Mouse (Mus musculus): ENCODE data around the gene Stk39. TPM values are rescaled to one million over a fixed set of nuclear protein-coding genes. Genes with fewer than 3 reads are reported as not detected.

Stk39 gene
- total RNA-seq, 2 experiments from 2014 or later, result 95.6 to 106 TPM

DNA sequence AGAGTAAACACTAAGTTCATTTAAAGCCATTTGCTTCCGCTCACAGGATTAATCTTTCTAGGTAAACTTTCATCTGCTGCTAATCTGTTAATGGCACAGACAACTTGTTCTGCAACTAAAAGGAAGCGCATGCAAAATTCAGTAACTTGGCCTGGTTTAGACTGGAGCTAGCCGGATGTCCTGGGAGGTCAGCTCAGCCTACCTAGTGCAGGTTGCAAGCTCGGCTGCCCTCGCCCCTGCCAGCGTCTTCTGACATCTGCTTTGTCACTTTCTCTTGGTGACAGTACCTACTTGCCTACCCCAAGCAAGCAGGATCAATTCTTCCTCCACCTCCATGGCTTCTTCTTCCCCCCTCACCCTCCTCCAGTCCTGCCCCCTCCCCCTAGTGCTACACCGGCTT lies 106.6 kb downstream of the Stk39 start:
- intact Hi-C loops (cut with DNase I), result no loop called here
- no peak for DNase-seq

DNA sequence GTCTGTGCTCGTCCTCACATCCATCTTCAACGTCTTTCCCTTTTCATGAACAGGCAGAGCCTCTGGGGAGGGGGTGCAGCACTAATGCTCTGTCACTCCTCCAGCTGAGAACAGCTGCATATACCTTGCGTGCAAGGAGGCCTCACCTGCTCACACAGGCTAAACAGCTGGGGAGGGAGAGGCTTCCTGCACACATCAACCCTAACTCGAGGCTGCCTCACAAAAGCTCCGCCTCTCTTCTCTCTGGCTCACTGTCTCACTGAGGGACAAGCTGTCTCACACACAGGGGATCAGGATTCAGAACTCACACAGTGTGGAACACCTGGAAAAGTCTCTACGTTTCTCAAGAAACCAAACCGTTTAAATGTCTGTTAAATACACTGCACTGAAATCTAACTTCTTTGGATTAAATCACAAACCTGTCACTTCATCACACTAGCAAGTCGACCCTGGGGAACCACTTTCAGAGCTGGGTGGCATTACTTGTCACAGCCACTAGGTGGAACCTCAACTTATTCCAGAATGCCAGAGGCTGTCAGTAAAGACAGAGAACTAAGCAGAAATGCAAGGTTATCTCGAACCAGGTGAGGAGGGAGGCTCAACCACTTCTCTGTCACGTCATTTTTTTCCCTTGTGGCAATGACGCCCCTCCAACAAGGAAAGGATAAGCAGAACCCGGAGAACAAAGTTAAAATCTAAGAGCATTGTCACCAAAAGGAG lies 107.7 kb downstream of the Stk39 start:
- intact Hi-C loops (cut with DNase I), result loop anchor here (5.0 kb wide), 2 partner anchors 198 to 393 kb away; no protein-coding TSS in a partner anchor
- DNase-seq, result peak in 1 of 2 experiments; percentile 50

DNA sequence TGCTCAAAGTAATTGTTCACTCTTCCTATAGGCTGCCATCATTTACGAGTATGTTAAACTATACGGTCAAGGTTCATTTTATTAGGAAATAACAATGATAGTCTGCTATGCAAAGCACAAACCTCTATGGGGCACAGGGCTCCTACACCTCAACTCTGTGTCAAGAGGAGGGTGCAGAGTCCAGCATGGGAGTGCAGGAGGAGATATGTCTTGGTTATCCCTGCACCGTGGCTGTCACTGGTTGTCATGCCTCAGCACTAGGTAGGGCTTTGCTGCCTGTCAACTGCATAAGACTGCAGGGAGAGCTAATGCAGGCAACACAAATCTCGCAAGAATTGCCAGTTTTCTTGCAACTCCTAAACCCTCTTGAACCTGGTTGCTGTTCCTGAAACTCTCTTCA lies 108.9 kb downstream of the Stk39 start:
- intact Hi-C loops (cut with DNase I), result loop anchor here (5.0 kb wide), 2 partner anchors 199 to 394 kb away; no protein-coding TSS in a partner anchor
- DNase-seq, result no peak

DNA sequence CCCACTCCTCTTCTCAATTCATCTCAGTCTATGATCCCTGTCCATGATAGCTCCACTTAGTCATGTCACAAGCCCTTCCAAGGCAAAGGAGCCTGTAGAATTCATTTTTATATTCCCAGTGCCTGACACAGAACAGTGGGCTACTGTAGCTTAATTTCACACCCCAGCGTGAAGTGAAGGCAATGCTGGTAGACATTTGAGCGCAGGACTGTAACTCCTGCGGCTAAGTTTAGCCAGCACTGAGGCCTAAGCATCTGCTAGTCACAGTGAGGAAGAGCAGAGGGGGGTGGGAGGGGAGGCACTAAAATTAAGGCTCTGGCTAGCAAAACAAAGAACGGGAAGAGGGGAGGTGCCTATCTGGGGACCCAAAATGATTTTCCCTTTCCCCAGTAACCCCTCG lies 110.4 kb downstream of the Stk39 start:
- intact Hi-C loops (cut with DNase I), result loop anchor here (5.0 kb wide), 2 partner anchors 201 to 396 kb away; no protein-coding TSS in a partner anchor
- DNase-seq, result no peak

DNA sequence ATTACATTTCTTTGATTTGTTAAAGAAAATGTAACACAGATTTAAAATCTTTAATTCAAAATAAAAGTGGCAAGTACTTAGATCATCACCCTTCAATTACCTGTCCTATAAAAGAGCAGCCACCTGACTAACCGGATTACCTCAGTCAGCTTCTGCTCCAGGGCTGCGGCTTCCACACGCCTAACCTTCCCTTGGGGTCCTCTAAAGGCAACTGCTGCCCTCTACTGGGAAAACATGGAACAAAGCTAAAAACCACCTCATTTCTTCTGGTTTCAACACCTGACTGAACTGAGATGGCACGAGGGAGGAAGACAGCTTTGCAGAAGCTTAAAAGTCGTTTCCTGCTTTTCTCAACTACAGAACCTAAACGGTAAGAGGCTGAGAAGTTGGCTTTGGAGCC lies 121.4 kb downstream of the Stk39 start:
- DNase-seq, result peak; percentile 55 to 77
- intact Hi-C loops (cut with DNase I), result loop anchor here (2.0 to 5.0 kb wide), 2 partner anchors 128 to 228 kb away; no protein-coding TSS in a partner anchor

DNA sequence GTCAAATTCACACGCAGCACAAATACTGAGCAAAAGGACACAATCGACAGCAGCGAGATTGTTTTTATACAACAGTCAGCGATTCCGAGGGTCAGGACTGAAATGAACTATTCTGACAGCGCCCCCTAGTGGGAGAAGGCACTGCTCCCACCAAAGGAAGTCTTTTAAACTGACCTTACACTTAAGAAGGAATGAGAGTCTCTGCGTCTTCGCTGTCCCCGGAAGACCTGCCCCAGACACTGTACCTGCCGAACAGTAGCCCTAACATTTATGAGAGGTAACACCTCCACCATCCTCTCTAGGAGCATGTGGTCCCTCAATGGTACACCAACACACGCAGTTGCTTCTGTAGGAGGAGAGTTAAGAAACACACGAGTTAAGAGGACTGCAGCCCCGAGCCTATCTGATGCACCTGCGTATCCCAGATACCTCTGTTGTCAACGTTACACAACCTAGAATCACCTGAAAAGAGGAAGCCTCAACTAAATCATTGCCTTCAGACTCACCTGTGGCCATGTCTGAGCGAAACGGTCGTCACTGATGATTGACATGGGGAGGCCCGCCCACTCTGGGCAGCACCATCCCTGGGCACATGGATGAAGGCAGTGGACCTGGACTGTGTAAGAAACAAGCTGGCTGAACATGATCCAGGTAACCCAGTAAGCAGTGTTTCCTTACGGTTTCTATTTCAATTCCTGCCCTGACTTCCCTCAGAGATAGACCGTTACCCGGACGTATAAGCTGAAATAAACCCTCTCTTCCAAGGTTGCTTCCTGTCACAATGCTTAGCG lies 122.3 kb downstream of the Stk39 start:
- DNase-seq, result peak; percentile 80 to 87
- intact Hi-C loops (cut with DNase I), result loop anchor here (2.0 to 10.0 kb wide), 5 partner anchors 127 to 1387 kb away; partner anchors contain the start of gene B3galt1

DNA sequence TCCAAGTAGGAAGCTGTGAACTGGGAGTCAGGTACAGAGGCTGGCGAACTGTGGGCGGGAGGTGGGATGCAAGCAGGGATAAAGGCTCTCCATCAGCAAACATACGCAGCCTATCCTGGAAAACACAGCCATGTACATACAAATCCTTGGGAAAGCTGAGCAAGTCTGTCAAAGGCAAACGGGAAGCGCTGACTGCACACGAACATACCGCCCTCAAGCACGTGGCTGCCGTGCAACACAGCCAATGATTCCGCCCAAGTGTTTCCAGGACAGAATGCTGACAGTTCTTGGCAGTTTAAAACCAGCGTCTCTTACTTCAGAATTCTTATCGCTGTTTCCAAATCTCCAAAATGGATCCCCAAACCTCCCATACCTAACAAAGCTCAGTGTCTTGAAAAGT lies 123.1 kb downstream of the Stk39 start:
- intact Hi-C loops (cut with DNase I), result loop anchor here (5.0 to 10.0 kb wide), 3 partner anchors 784 to 1387 kb away; partner anchors contain the start of gene B3galt1
- DNase-seq, result no peak

DNA sequence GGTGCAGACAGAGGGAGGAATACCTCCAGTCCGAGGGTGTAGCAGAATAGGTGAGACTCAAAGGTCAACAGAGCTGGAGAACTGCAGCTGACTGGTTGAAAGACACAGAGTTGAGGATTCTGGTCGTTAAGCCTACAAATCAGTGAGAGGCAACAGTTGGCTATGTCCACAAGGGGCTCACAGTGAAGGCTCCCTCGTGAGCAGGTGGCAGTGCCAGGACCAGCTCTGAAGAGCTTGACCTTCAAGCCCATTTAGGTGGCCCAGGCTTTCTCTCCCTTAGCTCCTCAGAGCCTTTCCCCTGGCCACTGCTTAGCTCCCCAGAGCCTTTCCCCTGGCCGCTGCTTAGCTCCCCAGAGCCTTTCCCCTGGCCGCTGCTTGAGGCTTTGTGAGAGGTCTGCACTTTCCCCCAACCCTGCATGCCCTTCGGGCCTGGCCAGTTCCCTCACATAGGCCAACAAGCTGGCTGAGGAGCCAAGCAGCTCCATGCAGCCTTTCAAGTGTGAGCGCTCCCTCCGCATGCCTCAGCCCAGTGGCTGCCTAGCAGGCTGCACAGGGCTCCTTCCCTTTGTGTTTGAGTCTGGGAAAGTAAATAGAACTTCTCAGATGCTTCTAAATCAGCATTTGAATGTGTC lies 125.3 kb downstream of the Stk39 start:
- intact Hi-C loops (cut with DNase I), result loop anchor here (5.0 to 10.0 kb wide), 3 partner anchors 782 to 1384 kb away; partner anchors contain the start of gene B3galt1
- peak in 1 of 2 experiments; percentile 10 for DNase-seq

DNA sequence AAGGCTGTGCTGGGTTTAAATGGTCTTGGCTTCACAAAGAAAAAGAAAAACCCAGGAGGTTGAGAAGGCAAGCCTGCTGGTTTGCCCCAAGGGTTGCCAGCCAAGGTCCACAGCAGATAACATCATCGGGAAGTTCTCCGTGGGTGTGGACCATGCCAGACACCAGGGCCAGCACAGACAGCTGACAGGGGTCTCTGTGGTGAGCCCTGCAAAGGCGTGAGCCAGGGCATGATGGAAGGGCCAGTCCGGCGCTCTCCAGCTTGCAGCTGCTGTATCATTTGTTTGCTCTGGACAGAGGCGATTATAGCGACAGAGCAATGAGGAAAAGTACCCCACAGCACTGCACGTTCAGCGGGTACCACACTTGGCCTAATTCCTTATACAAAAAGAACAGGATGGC lies 126.8 kb downstream of the Stk39 start:
- intact Hi-C loops (cut with DNase I), result loop anchor here (5.0 to 10.0 kb wide), 3 partner anchors 780 to 1383 kb away; partner anchors contain the start of gene B3galt1
- no peak for DNase-seq

DNA sequence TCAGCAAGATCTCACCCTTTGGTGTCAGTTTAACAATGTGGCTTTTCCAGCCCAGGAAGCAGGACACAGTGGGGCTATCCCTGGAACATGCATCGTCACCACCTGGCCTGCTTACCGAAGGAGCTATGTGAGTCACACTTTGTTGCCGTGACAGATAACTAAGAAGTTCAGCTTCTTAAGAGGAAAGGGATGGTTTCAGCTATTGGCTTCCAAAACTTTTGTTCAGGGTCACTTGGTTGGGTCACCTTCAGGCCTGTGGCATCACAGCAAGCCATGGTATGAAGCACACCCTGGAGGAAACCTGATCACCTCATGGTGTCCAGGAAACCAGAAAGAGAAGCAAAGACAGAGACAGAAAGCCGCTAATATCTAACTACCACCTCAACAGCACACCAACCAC lies 128.3 kb downstream of the Stk39 start:
- no peak for DNase-seq
- intact Hi-C loops (cut with DNase I), result loop anchor here (10.0 kb wide), 2 partner anchors 779 to 809 kb away; partner anchors contain the start of gene B3galt1

DNA sequence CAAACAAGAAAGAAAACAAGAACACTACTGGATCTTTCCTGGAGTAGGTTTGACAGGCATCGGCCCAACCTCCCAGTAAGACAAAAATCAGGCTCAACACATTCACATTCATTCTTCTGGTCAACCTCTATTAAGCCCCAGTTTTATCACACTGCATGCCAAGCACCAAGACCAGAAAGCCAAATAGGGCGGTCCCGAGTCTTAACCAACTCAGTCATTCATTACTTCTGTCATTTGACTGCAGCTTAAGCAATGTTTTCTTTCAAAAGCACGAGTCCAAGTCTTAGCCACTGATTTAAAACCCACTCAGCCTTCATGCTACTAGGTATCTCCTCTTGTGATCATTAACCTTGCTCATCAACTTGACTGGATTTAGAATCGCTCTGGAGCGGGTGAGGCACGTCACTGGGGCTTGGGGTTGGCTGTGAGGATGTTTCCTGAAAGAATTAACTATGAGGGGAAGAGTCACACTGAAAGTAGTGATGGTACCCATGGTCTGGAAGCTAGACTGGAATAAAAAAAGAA lies 129.9 kb downstream of the Stk39 start:
- no peak for DNase-seq
- intact Hi-C loops (cut with DNase I), result loop anchor here (10.0 kb wide), 2 partner anchors 777 to 807 kb away; partner anchors contain the start of gene B3galt1

DNA sequence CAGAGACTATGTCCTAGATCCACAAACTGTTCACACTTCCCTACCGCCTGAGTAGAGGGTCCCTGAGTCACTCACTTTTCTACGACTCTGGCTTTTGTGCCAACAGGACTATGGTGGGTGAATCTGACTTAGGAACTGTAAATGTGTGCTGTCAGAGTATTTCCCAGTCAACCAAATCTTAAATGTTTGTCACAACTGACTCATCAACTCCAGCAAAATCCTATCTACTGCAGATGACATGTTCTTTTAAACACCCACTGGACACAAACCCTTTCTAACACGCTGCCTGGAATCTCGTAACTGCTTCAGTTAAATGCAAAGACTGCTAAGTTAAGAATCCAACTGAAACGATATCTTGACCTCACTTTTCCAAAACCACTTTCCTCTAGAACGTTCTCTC lies 135.2 kb downstream of the Stk39 start:
- intact Hi-C loops (cut with DNase I), result no loop called here
- no peak for DNase-seq

DNA sequence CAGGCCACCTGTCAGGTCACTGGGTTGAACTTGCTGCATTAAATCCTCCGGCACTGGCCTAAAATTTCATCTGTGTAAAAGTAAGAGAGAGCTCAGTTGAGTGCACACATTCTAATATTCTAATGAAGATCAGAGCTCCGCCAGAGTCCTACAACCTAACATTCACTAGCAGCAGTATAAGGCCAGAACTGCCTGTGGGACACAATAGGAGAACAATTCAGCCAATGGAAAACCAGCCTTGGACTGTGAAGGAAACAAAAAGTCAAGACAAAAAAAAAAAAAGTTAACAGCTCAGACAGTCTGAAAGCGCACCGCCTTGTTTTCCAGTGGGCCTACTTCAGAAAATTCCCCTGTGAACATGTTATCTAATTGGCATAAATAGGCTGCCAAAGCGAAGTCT lies 137.1 kb downstream of the Stk39 start:
- intact Hi-C loops (cut with DNase I), result no loop called here
- no peak for DNase-seq

DNA sequence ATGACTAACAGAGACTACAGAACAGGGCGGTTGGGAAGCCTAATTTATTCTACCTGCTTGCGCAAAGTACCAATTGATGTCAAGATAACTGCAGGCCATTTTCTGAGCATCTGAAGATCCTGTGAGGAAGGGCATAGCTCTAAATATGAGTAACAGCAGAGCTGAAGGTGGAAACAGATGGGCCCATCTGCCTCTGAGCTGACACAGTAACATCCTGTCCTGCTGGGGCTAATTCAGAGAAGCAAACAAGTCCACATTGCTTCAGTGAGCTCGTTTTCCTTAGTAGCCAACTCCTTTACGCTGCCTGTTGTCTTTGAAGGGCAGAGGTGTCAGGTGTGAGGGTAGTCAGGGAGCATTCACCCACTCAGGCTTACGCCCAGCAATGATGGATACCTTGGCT lies 146.8 kb downstream of the Stk39 start:
- intact Hi-C loops (cut with DNase I), result no loop called here
- DNase-seq, result no peak

DNA sequence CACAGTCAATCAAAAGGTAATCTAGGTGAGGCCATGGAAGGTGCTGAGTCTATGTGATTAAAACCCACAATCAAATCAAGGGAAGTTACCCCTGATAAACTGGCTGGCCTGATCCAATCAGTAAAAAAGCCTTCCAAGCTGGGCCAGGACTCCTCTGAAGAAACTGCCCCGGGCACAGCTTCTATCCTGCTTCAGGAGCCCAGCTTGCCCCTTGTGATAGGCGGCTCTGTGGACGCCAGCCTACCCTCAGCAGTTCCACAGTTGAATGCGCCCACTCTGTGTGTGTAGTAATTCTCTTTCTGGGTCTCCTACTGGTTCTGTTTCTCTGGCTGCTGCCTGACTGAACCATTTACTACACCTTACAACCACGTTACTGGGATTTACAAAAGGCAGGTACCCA lies 150.8 kb downstream of the Stk39 start:
- DNase-seq, result no peak
- intact Hi-C loops (cut with DNase I), result no loop called here

DNA sequence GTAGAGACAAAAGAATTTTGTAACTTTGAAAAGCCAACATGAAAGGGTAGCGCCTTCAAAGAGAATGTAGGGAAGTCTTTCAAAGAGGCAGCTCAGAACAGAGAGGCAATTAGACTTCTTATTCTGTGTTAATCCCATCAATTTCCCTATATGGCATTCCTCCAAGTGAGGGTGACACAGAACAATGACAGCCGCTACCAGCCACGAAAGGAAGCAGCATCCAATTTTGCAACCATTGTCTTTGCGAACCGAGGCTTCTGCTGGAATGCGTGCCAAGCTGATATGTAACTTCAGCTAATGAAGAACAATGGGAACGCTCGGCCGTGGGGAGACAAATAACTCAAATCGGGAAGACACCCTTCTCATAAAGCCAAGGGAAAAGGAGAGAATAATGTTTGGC lies 151.4 kb downstream of the Stk39 start:
- intact Hi-C loops (cut with DNase I), result no loop called here
- peak in 1 of 2 experiments; percentile 9 for DNase-seq

DNA sequence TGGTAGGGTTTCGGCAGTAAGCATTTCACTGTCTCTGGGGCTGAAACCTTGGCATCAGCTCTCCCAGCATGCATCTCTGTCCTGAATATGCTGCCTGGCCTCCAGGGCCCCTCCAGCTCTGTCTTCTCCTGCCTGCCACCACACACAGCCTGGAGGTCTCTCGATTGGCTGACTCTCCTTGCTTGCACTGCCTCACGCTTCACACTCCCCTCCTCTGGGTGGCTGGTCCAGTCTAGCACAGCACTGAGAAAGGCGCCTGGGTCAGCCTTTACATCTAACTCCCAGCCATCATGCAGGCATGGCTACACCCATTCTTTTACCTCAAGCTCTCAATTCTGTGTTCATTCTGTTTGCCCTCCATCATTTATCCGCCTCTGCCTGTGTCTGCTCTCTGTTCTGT lies 153.6 kb downstream of the Stk39 start:
- no peak for DNase-seq
- intact Hi-C loops (cut with DNase I), result no loop called here

DNA sequence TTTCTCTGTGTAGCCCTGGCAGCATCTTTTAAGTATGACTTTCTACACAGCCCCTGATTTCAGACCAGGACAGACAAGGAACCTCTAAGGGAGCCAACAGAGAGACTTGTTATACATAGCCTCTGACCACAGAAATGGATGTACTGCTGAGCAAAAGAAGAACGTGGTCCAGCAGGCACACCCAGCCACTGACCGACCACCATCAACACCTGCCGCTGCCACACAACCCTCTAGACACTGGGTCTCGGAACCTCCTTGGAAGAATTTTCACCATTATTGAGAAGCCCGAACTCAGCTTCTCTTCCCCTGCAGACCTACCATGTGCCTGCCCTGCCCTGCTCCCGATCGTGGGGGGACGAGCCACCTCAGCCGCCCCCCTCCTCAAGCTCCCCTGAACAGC lies 154.2 kb downstream of the Stk39 start:
- DNase-seq, result no peak
- intact Hi-C loops (cut with DNase I), result no loop called here

DNA sequence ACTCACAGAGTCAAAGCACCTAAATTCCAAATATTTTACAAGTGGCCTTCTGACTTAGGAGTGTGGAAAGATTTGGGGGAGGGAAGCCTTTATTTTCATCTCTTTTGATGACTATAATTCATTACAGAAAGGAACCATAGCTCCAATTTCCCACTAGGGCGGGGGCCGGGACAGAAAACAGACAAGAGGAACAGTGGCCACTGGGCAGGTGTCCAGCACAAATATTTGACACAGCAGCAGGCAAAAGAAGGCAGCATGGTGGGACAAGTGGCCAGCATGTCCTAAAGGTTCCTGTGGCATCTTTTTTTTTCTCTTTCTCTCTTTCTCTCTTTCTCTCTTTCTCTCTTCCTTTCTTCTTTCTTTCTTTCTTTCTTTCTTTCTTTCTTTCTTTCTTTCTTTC lies 154.6 kb downstream of the Stk39 start:
- DNase-seq, result peak; percentile 45 to 51
- intact Hi-C loops (cut with DNase I), result no loop called here

DNA sequence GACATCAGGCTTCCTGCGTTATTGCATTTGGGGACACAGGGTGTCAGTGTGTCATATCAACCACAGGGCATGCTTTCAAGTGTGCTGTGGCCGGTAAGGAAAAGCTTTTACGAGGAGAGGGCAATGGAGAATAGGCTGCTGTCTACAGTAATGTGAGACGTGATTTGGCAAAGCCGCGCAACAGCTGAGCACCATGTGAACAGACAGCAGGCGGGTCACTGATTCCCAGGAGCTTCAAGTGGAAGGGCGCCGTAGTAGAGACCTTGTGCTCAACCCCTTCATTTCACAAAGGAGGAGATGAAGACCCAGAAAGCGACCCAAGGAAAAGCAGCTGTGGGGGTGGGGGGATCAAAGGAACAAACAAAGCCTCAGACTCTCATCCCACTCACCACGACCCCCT lies 156.8 kb downstream of the Stk39 start:
- intact Hi-C loops (cut with DNase I), result no loop called here
- peak; percentile 9 to 35 for DNase-seq
